Mouse (Mus musculus) 416B (cell line): Measurements from ENCODE around the gene Galk2.

Experiments
- DNase-seq: peaks from one replicate; pipeline ENCODE4 v3.0.0; 2011; ENCODE audit warnings: low read depth

The Galk2 gene

GRCm38 (mm10) chr2:125943301-125943700 is 84.4 kb downstream of the Galk2 start:
- DNase-seq: no peak

- peak; percentile 60 for DNase-seq
Observed at GRCm38 (mm10) chr2:125948195-125948594, 89.3 kb downstream of the Galk2 start.

- no peak for DNase-seq
Observed at GRCm38 (mm10) chr2:125968811-125969210, 109.9 kb downstream of the Galk2 start.

- DNase-seq: peak; percentile 13
Observed at GRCm38 (mm10) chr2:125973207-125973606, 114.3 kb downstream of the Galk2 start.

GRCm38 (mm10) chr2:125975206-125975605 is 116.3 kb downstream of the Galk2 start:
- no peak for DNase-seq

GRCm38 (mm10) chr2:125975808-125976345 is 117.0 kb downstream of the Galk2 start:
- peak; percentile 56 for DNase-seq

- no peak for DNase-seq
Observed at GRCm38 (mm10) chr2:126002291-126002690, 143.4 kb downstream of the Galk2 start.

GRCm38 (mm10) chr2:126006088-126006487 is 147.2 kb downstream of the Galk2 start:
- DNase-seq: peak; percentile 66

GRCm38 (mm10) chr2:126006742-126007141 is 147.8 kb downstream of the Galk2 start:
- no peak for DNase-seq

GRCm38 (mm10) chr2:126014989-126015710 is 156.2 kb downstream of the Galk2 start:
- peak; percentile 48 for DNase-seq

GRCm38 (mm10) chr2:126015763-126016473 is 157.0 kb downstream of the Galk2 start:
- no peak for DNase-seq

- DNase-seq: peak; percentile 64
Observed at GRCm38 (mm10) chr2:126031186-126031900, 172.4 kb downstream of the Galk2 start.

- DNase-seq: peak; percentile 55
Observed at GRCm38 (mm10) chr2:126033114-126033972, 174.4 kb downstream of the Galk2 start.
